Mouse (Mus musculus): ENCODE measurements around the gene Tmem240. TPM values are rescaled to one million over a fixed set of nuclear protein-coding genes. Genes with fewer than 3 reads are reported as not detected.

Tmem240 gene
- polyA plus RNA-seq, 1 experiment from 2014 or later = 1.1 TPM

- peaks cover 20% of the 10 kb centered on the region for H3K4me1 ChIP-seq
- peak; percentile 96 for ATAC-seq (ENCODE audit: low FRiP score, low read depth)
- H3K9me3 ChIP-seq = no peaks in the 10 kb centered on the region
- WGBS = under 1% methylated on average over 83 of the region's 83 CpGs
- peak within 1 kb of the TSS; percentile 92 for H3K4me3 ChIP-seq
- H3K4me2 ChIP-seq (replicated peaks) = peak within 1 kb of the TSS; percentile 85
- H3K36me3 ChIP-seq = no peaks in the 10 kb centered on the region
- peak within 1 kb of the TSS; percentile 94 for H3K27ac ChIP-seq
- H3K9ac ChIP-seq = peak within 1 kb of the TSS; percentile 93
- no peaks in the 10 kb centered on the region for H3K27me3 ChIP-seq
These were observed 29.6 kb upstream of the Tmem240 start, which contains the start of gene Ssu72 for GRCm38 (mm10) chr4:155704721-155705591. Gene Ssu72, plus strand, starts transcription at chr4:155704800.

DNA sequence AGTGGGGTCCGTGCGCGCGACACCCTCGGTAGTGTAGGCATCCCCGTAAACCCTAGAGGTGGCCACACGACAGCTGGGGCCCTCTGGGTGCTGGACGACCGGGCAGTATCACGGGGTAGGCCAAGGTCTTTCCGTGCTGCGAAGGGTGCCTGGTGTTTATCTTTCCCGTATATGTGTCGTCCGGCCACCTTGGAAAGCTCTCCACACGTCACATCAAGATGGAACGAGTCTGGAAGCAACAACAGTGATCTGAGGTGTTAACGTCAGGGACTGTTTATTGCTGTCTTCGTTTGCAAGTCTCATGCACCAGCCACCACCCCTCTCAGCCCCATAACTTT, 29.0 kb upstream of the Tmem240 start:
- peak overlapping the region; percentile 93 for H3K9ac ChIP-seq
- no peaks in the 10 kb centered on the region for H3K9me3 ChIP-seq
- H3K4me3 ChIP-seq = peak overlapping the region; percentile 92
- no peak for ATAC-seq (ENCODE audit: low FRiP score, low read depth)
- H3K4me1 ChIP-seq = peaks cover 22% of the 10 kb centered on the region
- no peaks in the 10 kb centered on the region for H3K36me3 ChIP-seq
- peak overlapping the region; percentile 82 for H3K4me2 ChIP-seq (replicated peaks)
- whole genome bisulfite sequencing = 0% methylated on average over 19 of the region's 19 CpGs
- peak overlapping the region; percentile 94 for H3K27ac ChIP-seq
- no peaks in the 10 kb centered on the region for H3K27me3 ChIP-seq

DNA sequence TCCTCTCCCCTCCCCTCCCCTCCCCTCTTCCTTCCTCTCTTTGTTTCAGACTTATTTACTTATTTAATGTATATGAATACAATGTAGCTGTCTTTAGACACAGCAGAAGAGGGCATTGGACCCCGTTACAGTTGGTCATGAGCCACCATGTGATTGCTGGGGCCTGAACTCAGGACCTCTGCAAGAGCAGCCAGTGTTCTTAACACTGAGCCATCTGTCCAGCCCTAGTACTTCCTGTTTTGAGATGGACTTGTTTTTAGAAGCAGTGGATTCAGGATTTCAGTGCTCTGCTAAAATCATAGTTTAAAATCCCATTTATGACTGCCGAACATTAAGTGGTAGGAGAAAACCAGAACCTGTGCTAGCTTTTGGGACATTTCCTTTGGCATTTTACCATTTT, 26.0 kb upstream of the Tmem240 start:
- Histone ChIP-seq H3K36me3 (no peaks in the 10 kb centered on the region), H3K9ac (no peak overlapping the region), H3K4me1 (peaks cover 25% of the 10 kb centered on the region), H3K4me3 (no peak overlapping the region), H3K27me3 (no peaks in the 10 kb centered on the region), H3K4me2 (replicated peaks) (no peak overlapping the region), H3K9me3 (no peaks in the 10 kb centered on the region), H3K27ac (no peak overlapping the region)
- WGBS = 82% methylated on average over 2 of the region's 2 CpGs
- ATAC-seq (ENCODE audit: low FRiP score, low read depth) = no peak

- Histone ChIP-seq H3K4me3 (no peak overlapping the region), H3K36me3 (no peaks in the 10 kb centered on the region), H3K4me1 (peaks cover 25% of the 10 kb centered on the region), H3K9ac (no peak overlapping the region), H3K9me3 (no peaks in the 10 kb centered on the region), H3K4me2 (replicated peaks) (no peak overlapping the region), H3K27me3 (no peaks in the 10 kb centered on the region), H3K27ac (no peak overlapping the region)
- ATAC-seq (ENCODE audit: low FRiP score, low read depth) = no peak
These were observed 25.6 kb upstream of the Tmem240 start for GRCm38 (mm10) chr4:155708988-155709387.

- Histone ChIP-seq H3K27me3 (no peaks in the 10 kb centered on the region), H3K36me3 (peaks cover 14% of the 10 kb centered on the region), H3K9ac (no peak overlapping the region), H3K4me2 (replicated peaks) (no peak overlapping the region), H3K9me3 (no peaks in the 10 kb centered on the region), H3K27ac (peak overlapping the region; percentile 18; the same call in 1 of the 2 replicates), H3K4me1 (peaks cover 25% of the 10 kb centered on the region), H3K4me3 (no peak overlapping the region)
- WGBS = 48% methylated on average over 6 of the region's 6 CpGs
- no peak for ATAC-seq (ENCODE audit: low FRiP score, low read depth)
These were observed 23.9 kb upstream of the Tmem240 start for GRCm38 (mm10) chr4:155710521-155711252.

DNA sequence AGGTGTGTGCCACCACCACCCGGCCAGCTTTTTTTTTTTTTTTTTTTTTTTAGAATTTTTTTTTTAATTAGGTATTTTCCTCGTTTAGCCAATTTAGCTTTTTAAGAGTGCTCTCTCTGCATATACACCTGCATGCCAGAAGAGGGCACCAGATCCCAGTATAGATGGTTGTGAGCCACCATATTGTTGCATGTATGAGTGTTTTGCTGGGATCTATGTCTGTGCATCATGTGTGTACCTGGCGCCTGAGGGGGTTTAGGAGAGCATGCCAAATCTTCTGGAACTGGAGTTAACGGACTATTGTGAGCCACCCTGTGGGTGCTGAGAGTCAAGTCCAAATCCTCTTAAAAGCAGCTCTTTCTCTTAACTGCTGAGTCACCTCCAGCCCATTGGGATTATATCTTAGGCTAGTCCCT, 12.9 kb upstream of the Tmem240 start:
- no peak for ATAC-seq (ENCODE audit: low FRiP score, low read depth)
- WGBS = 57% methylated on average over 4 of the region's 4 CpGs
- Histone ChIP-seq H3K36me3 (peaks cover 29% of the 10 kb centered on the region), H3K27me3 (no peaks in the 10 kb centered on the region), H3K4me3 (no peak overlapping the region), H3K27ac (no peak overlapping the region), H3K9ac (no peak overlapping the region), H3K4me1 (no peaks in the 10 kb centered on the region), H3K9me3 (no peaks in the 10 kb centered on the region), H3K4me2 (replicated peaks) (no peak overlapping the region)

- 87% methylated on average over 2 of the region's 2 CpGs for WGBS
- peaks cover 36% of the 10 kb centered on the region for H3K36me3 ChIP-seq
These were observed 6.6 kb upstream of the Tmem240 start for GRCm38 (mm10) chr4:155727993-155728392.

GRCm38 (mm10) chr4:155733267-155733666, 1.3 kb upstream of the Tmem240 start:
- Histone ChIP-seq H3K4me1 (peaks cover 20% of the 10 kb centered on the region), H3K4me3 (peak overlapping the region; percentile 82), H3K27me3 (no peaks in the 10 kb centered on the region), H3K4me2 (replicated peaks) (peak overlapping the region; percentile 92), H3K27ac (no peak overlapping the region; the same call in 1 of the 2 replicates), H3K9ac (no peak overlapping the region), H3K36me3 (peaks cover 44% of the 10 kb centered on the region), H3K9me3 (no peaks in the 10 kb centered on the region)
- WGBS = 89% methylated on average over 10 of the region's 10 CpGs
- ATAC-seq (ENCODE audit: low FRiP score, low read depth) = no peak

More at GRCm38 (mm10) chr4:155727993-155728392, 6.6 kb upstream of the Tmem240 start:
- Histone ChIP-seq H3K4me3 (no peak overlapping the region), H3K27me3 (no peaks in the 10 kb centered on the region), H3K27ac (no peak overlapping the region), H3K9ac (no peak overlapping the region), H3K4me1 (no peaks in the 10 kb centered on the region), H3K9me3 (no peaks in the 10 kb centered on the region), H3K4me2 (replicated peaks) (no peak overlapping the region)
- no peak for ATAC-seq (ENCODE audit: low FRiP score, low read depth)

GRCm38 (mm10) chr4:155734951-155735702, 527 bp downstream of the Tmem240 start:
- H3K27ac ChIP-seq = peak overlapping the region; percentile 93
- WGBS = 1% methylated on average over 51 of the region's 79 CpGs
- peak overlapping the region; percentile 82 for H3K4me3 ChIP-seq
- H3K4me2 ChIP-seq (replicated peaks) = peak overlapping the region; percentile 92
- H3K9ac ChIP-seq = peak overlapping the region; percentile 85
- H3K36me3 ChIP-seq = peaks cover 52% of the 10 kb centered on the region
- H3K4me1 ChIP-seq = peaks cover 20% of the 10 kb centered on the region
- peak; percentile 76 for ATAC-seq (ENCODE audit: low FRiP score, low read depth)
- H3K27me3 ChIP-seq = no peaks in the 10 kb centered on the region
- no peaks in the 10 kb centered on the region for H3K9me3 ChIP-seq

- Histone ChIP-seq H3K4me2 (replicated peaks) (peak overlapping the region; percentile 92), H3K36me3 (peaks cover 53% of the 10 kb centered on the region), H3K4me3 (peak overlapping the region; percentile 82), H3K9me3 (no peaks in the 10 kb centered on the region), H3K4me1 (peaks cover 20% of the 10 kb centered on the region), H3K9ac (peak overlapping the region; percentile 85), H3K27ac (peak overlapping the region; percentile 44; the same call in 1 of the 2 replicates), H3K27me3 (no peaks in the 10 kb centered on the region)
- no peak for ATAC-seq (ENCODE audit: low FRiP score, low read depth)
- 65% methylated on average over 5 of the region's 5 CpGs for WGBS
These were observed 1.2 kb downstream of the Tmem240 start for GRCm38 (mm10) chr4:155735788-155736187.

DNA sequence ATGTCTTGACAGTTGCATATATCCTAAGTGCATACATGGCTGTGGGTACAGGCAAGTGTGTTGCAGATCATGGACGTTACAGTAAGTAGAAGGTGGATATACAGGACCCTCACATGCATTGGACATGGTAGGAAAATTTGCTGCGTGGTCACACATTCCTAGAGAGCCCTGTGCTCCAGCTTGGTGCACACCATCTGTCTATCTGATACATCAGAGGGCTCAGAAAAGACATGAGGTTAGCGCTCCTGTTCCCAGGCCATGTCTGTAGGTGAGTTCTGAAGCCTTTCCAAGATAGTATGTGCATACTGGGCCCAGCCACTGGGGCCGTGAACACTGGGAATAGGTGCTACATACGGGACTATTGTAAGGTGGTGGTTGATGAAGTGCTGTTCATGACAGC, 1.8 kb downstream of the Tmem240 start:
- Histone ChIP-seq H3K4me3 (peak overlapping the region; percentile 82), H3K4me1 (peaks cover 20% of the 10 kb centered on the region), H3K36me3 (peaks cover 55% of the 10 kb centered on the region), H3K27ac (no peak overlapping the region), H3K9me3 (no peaks in the 10 kb centered on the region), H3K27me3 (no peaks in the 10 kb centered on the region), H3K4me2 (replicated peaks) (peak overlapping the region; percentile 92), H3K9ac (0 out of 2 replicates have a peak overlapping the region, but pooled peaks have one; percentile 85)
- 87% methylated on average over 5 of the region's 5 CpGs for WGBS
- ATAC-seq (ENCODE audit: low FRiP score, low read depth) = no peak

All from limb, embryonic 13.5 days (tissue).